Mouse (Mus musculus) myocyte (in vitro differentiated cells): ENCODE results near the gene Ripor2.

ENCODE experiments used
- CEBPB ChIP-seq: IDR thresholded peaks from 2 replicates; pipeline ENCODE4 v1.6.1; 2011; ENCODE audit warnings: mild to moderate bottlenecking, moderate library complexity; ENCODE audit not compliant: poor library complexity, insufficient read depth, severe bottlenecking
- E2F4 ChIP-seq: IDR thresholded peaks from one replicate; pipeline ENCODE4 v1.6.1; 2011; ENCODE audit warnings: mild to moderate bottlenecking, control low read depth, moderate library complexity; ENCODE audit not compliant: insufficient read depth
- MYOD1 ChIP-seq, 3 experiments: IDR thresholded peaks; one replicate each; pipeline ENCODE4 v1.6.1; 2011; ENCODE audit warnings: control low read depth in 2 of 3, low read depth in 2 of 3, mild to moderate bottlenecking in 2 of 3, moderate library complexity in 1 of 3; ENCODE audit not compliant: insufficient read length in 2 of 3, control insufficient read depth in 1 of 3
- MYOG ChIP-seq, 3 experiments: IDR thresholded peaks; one replicate each; pipeline ENCODE4 v1.6.1; 2011; ENCODE audit warnings: control low read depth in 2 of 3, low read depth in 2 of 3, mild to moderate bottlenecking in 2 of 3; ENCODE audit not compliant: insufficient read length in 2 of 3, control insufficient read depth in 1 of 3, insufficient read depth in 1 of 3
- POLR2A ChIP-seq: IDR thresholded peaks from one replicate; pipeline ENCODE4 v1.6.1; 2011; ENCODE audit warnings: low read depth, mild to moderate bottlenecking, control low read depth, moderate library complexity; ENCODE audit not compliant: insufficient read length
- POLR2AphosphoS2 ChIP-seq: IDR thresholded peaks from one replicate; pipeline ENCODE4 v1.6.1; 2011; ENCODE audit warnings: low read depth, control low read depth; ENCODE audit not compliant: insufficient read length
- REST ChIP-seq: IDR thresholded peaks from one replicate; pipeline ENCODE4 v1.6.1; 2011; ENCODE audit warnings: mild to moderate bottlenecking, control low read depth, moderate library complexity; ENCODE audit not compliant: insufficient read depth, insufficient read length
- TCF12 ChIP-seq: IDR thresholded peaks from one replicate; pipeline ENCODE4 v1.6.1; 2011; ENCODE audit warnings: mild to moderate bottlenecking, control low read depth; ENCODE audit not compliant: poor library complexity, insufficient read depth, severe bottlenecking
- TCF3 ChIP-seq: IDR thresholded peaks from one replicate; pipeline ENCODE4 v1.6.1; 2011; ENCODE audit warnings: low read depth, control low read depth; ENCODE audit not compliant: insufficient read length

- TF ChIP-seq POLR2A (no peak), MYOD1 (IDR thresholded peaks at IDR 0.05; ENCODE audit: control insufficient read depth in 1 of 3, insufficient read length in 2 of 3, low read depth in 2 of 3) (no peak), TCF3 (no peak), POLR2AphosphoS2 (no peak), MYOG (IDR thresholded peaks at IDR 0.05; ENCODE audit: control insufficient read depth in 1 of 3, insufficient read depth in 1 of 3, insufficient read length in 2 of 3, low read depth in 2 of 3) (no peak), E2F4 (no peak), TCF12 (no peak), REST (no peak), CEBPB (no peak)
Observed at GRCm38 (mm10) chr13:24709656-24710396, 127.8 kb downstream of the Ripor2 start.
